Mouse (Mus musculus): ENCODE measurements at regions not wholly inside any gene's neighbourhood (a gene's known extent, or its start where the extent isn't known, plus 50 kb on each side); places are given as distances from the start of the nearest gene placed in this dataset.

DNA sequence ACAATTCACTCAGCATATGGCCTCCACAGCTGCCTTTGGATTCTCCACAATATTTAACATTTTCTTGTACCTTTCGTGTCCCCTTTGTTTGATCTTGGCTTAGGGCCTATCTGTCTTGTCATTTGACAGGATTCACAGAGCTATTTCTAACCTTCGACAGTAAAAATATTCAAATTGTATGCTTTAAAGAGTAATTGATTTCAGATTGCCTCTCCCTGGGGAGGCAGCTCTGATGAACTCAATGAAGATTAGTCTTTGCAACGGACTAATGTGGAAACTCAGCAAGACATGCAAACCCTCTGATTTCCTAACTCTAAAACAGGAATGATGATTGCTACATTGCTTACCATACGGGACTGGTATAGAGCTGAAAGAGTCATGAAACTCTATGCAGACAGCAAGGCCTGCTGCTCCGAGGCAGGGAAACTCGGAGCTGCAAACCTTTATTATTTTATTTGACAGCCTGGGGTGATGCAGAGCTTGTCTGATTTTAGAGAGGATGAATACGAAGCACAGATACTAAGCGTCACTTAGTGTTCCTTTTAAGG, 67.2 kb upstream of the Cd28 start:
- Histone ChIP-seq H3K9ac (no peak overlapping the region), H3K4me3 (no peak overlapping the region), H3K4me1 (peaks cover 15% of the 10 kb centered on the region), H3K27me3 (0 out of 2 replicates have a peak, but pooled peaks cover 4% of the 10 kb centered on the region), H3K9me3 (no peaks in the 10 kb centered on the region), H3K36me3 (no peaks in the 10 kb centered on the region), H3K4me2 (no peak overlapping the region), H3K27ac (no peak overlapping the region)
- whole genome bisulfite sequencing, result 67% methylated on average over 8 of the region's 8 CpGs
- ATAC-seq (ENCODE audit: borderline replicate concordance, extremely low read depth, low FRiP score, low TSS enrichment), result no peak

DNA sequence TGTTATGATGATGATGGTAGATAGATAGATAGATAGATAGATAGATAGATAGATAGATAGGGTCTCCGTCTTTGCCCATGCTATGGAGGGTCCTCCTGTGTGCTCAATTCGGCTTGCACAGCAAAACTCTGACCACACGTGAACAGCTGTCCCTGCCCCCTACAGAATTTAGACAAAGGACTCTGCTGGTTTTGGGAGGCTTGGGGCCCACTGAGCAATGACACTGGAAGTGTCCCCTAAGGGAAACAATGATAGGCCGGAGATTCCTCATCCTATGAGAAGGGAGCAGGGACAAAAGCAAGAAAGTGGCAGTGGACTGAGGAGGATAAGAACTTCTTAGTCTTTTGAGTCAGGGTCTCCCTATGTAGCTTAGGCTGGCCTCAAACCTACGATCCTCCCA, 69.8 kb upstream of the Cd28 start:
- H3K4me1 ChIP-seq, result peaks cover 2% of the 10 kb centered on the region
- WGBS, result 84% methylated on average over 5 of the region's 5 CpGs
- no peaks in the 10 kb centered on the region for H3K36me3 ChIP-seq
- 0 out of 2 replicates have a peak, but pooled peaks cover 4% of the 10 kb centered on the region for H3K27me3 ChIP-seq
- no peak overlapping the region for H3K4me2 ChIP-seq
- ATAC-seq (ENCODE audit: borderline replicate concordance, extremely low read depth, low FRiP score, low TSS enrichment), result no peak
- no peak overlapping the region for H3K27ac ChIP-seq
- H3K9ac ChIP-seq, result no peak overlapping the region
- H3K4me3 ChIP-seq, result no peak overlapping the region
- H3K9me3 ChIP-seq, result no peaks in the 10 kb centered on the region

DNA sequence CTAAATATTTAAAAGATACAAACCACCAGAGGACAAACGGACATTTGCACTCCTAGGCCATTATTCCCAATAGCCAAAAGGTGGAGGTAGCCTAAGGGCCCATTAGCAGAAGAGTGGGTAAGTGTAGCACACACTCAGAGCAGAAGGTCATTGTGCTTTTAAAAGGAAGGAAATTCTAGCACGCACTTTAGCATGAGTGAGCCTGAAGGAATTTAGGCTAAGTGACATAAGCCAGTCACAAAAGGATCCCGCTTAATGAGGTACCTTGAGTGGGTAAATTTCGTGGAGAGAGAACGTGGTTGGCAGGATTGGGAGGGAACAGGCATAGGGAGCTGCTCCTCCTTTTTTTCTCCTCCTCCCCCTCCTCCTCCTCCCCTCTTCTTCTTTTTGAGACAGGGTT, 70.4 kb upstream of the Cd28 start:
- peaks cover 8% of the 10 kb centered on the region; the same call in 1 of the 2 replicates for H3K4me1 ChIP-seq
- H3K9me3 ChIP-seq, result no peaks in the 10 kb centered on the region
- H3K27ac ChIP-seq, result no peak overlapping the region
- 0 out of 2 replicates have a peak, but pooled peaks cover 4% of the 10 kb centered on the region for H3K27me3 ChIP-seq
- no peak overlapping the region for H3K9ac ChIP-seq
- WGBS, result 49% methylated on average over 5 of the region's 5 CpGs
- no peak for ATAC-seq (ENCODE audit: borderline replicate concordance, extremely low read depth, low FRiP score, low TSS enrichment)
- H3K4me2 ChIP-seq, result no peak overlapping the region
- no peak overlapping the region for H3K4me3 ChIP-seq
- no peaks in the 10 kb centered on the region for H3K36me3 ChIP-seq

DNA sequence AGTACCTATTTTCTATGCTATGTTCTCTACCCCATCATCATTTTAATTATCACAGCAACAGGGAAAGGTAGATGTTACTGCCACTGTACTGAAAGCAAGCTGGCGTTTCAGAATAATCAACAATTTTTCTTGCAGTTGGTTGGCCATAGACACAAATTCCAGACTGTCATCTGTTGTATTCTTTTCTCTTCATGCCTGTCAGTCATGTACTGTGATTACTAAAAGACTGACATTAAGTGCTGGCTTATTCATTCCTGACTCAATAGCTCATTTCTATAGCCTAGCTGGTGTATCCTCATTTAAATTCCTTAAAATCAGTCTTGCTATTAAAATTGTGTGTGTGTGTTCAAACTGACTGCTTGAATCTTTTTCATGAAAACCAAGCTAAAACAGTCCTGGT, 71.4 kb upstream of the Cd28 start:
- no peaks in the 10 kb centered on the region for H3K36me3 ChIP-seq
- H3K27ac ChIP-seq, result no peak overlapping the region
- 0 out of 2 replicates have a peak, but pooled peaks cover 4% of the 10 kb centered on the region for H3K27me3 ChIP-seq
- ATAC-seq (ENCODE audit: borderline replicate concordance, extremely low read depth, low FRiP score, low TSS enrichment), result no peak
- no peak overlapping the region for H3K9ac ChIP-seq
- H3K9me3 ChIP-seq, result no peaks in the 10 kb centered on the region
- H3K4me1 ChIP-seq, result peaks cover 8% of the 10 kb centered on the region; the same call in 1 of the 2 replicates
- no peak overlapping the region for H3K4me3 ChIP-seq
- 86% methylated on average over 1 of the region's 1 CpGs for WGBS
- no peak overlapping the region for H3K4me2 ChIP-seq

DNA sequence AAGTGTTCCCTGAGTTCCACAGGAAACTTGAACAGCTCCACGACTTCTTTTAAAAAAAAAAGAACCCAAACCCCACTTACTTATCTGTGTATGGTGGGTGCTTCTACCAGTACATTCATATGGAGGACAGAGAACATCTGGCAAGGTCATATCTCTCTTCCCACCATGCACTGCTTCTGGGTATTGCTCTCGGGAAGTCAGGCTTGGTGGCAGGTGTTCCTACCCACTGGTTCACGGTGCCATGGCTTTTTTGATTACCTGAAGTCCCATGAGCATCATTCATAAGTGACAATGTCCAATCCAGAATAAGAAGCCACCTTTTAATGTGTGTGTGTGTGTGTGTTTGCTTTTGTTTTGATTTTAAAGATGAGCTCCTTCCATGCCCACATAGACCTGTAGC, 73.8 kb upstream of the Cd28 start:
- Histone ChIP-seq H3K27ac (no peak overlapping the region; the same call in 1 of the 2 replicates), H3K27me3 (no peaks in the 10 kb centered on the region), H3K9me3 (no peaks in the 10 kb centered on the region), H3K4me2 (no peak overlapping the region), H3K4me3 (no peak overlapping the region), H3K36me3 (no peaks in the 10 kb centered on the region), H3K4me1 (peaks cover 8% of the 10 kb centered on the region; the same call in 1 of the 2 replicates), H3K9ac (no peak overlapping the region)
- 47% methylated on average over 3 of the region's 3 CpGs for WGBS
- ATAC-seq (ENCODE audit: borderline replicate concordance, extremely low read depth, low FRiP score, low TSS enrichment), result no peak

DNA sequence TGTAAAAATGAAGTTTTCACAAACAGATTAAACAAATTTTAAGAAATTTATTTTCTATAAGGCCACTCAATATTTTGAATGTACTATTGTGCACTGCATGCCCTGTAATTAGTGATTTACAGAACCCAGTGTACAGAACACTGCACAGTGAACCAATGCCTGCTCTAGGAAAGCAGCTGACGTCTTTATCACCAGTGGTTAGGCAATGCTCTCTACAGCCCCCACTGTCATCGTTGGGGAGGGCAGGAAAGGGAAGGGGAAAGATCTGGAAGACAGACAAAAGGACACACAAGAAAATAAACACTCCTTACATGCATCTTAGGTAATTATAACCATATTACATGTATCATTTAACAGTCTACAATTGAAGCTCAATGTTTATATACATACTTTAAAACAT, 74.4 kb upstream of the Cd28 start:
- Histone ChIP-seq H3K27me3 (no peaks in the 10 kb centered on the region), H3K27ac (no peak overlapping the region), H3K9me3 (no peaks in the 10 kb centered on the region), H3K4me2 (no peak overlapping the region), H3K9ac (no peak overlapping the region), H3K4me1 (peaks cover 8% of the 10 kb centered on the region; the same call in 1 of the 2 replicates), H3K4me3 (no peak overlapping the region), H3K36me3 (no peaks in the 10 kb centered on the region)
- 23% methylated on average over 2 of the region's 2 CpGs for WGBS
- ATAC-seq (ENCODE audit: borderline replicate concordance, extremely low read depth, low FRiP score, low TSS enrichment), result no peak; the same call in 1 of the 2 replicates

DNA sequence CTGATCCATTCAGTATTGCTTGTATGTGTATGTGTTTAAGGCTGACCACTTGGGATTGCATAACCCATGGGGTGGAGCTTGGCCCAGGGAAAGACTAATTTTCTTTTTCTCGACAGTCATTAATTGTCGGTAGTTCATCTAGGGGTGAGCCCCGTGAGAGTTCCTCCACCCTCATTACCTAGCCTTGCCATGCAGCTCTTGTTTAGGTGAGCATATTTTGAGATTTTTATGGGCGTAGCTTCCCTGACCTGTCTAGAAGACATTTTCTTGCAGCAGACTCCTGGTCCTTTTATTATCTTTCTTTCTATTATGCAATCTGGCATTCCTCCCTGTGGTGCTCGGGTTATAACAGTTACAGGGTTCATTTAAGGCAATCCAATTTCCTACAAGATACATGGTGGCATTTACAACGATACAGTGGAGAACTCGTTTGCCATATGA, 74.4 kb upstream of the Raph1 start:
- Histone ChIP-seq H3K27me3 (no peaks in the 10 kb centered on the region), H3K9me3 (no peaks in the 10 kb centered on the region), H3K4me1 (peaks cover 8% of the 10 kb centered on the region; the same call in 1 of the 2 replicates), H3K27ac (no peak overlapping the region), H3K36me3 (no peaks in the 10 kb centered on the region), H3K4me3 (no peak overlapping the region), H3K4me2 (no peak overlapping the region), H3K9ac (no peak overlapping the region)
- no peak for ATAC-seq (ENCODE audit: borderline replicate concordance, extremely low read depth, low FRiP score, low TSS enrichment)
- 48% methylated on average over 7 of the region's 7 CpGs for WGBS

DNA sequence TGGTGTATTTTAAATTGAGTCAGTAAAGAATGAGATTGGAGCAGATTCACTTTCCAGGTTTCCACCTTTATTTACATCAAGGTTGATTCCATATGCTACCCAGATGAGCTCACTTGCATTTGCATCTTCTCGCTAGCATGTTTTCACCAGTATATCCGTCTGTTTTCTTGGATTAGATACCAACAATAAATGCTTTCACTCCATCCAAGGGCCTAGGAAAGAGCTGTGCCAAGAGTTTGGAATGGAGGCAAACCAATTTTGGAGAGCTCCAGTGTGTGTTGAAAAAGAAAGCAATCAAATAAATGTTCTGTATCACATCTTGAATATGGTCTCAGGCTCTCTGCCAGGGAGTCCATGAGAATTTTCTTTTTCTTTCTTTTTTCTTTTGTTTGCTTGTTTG, 72.6 kb upstream of the Raph1 start:
- Histone ChIP-seq H3K4me1 (peaks cover 8% of the 10 kb centered on the region; the same call in 1 of the 2 replicates), H3K9me3 (no peaks in the 10 kb centered on the region), H3K27me3 (no peaks in the 10 kb centered on the region), H3K36me3 (no peaks in the 10 kb centered on the region), H3K4me2 (no peak overlapping the region), H3K27ac (no peak overlapping the region), H3K4me3 (no peak overlapping the region), H3K9ac (no peak overlapping the region)
- 78% methylated on average over 2 of the region's 2 CpGs for WGBS
- no peak for ATAC-seq (ENCODE audit: borderline replicate concordance, extremely low read depth, low FRiP score, low TSS enrichment)

DNA sequence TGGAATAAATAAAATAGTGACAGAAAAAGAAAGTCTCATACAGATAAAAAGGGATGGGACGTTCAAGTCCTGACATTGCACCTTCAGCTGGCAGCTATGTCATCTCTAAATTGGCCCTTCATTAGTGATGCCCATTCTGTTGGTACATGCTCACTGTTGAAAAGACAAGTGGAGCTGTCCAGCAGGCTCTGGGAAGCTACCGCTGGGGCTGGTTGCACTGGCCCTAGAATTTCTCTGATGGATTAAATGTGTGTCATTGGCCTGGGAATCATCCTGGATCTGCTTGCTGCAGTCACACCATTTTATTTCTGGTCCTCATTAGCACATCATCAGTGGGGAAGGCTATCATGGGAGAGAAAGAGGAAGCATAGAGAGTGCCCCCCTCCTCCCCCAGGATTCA, 72.2 kb upstream of the Raph1 start:
- no peak overlapping the region for H3K4me2 ChIP-seq
- no peaks in the 10 kb centered on the region for H3K27me3 ChIP-seq
- no peaks in the 10 kb centered on the region for H3K9me3 ChIP-seq
- no peaks in the 10 kb centered on the region for H3K36me3 ChIP-seq
- no peak for ATAC-seq (ENCODE audit: borderline replicate concordance, extremely low read depth, low FRiP score, low TSS enrichment)
- peaks cover 8% of the 10 kb centered on the region; the same call in 1 of the 2 replicates for H3K4me1 ChIP-seq
- H3K9ac ChIP-seq, result no peak overlapping the region
- no peak overlapping the region for H3K27ac ChIP-seq
- 47% methylated on average over 2 of the region's 2 CpGs for WGBS
- H3K4me3 ChIP-seq, result no peak overlapping the region

DNA sequence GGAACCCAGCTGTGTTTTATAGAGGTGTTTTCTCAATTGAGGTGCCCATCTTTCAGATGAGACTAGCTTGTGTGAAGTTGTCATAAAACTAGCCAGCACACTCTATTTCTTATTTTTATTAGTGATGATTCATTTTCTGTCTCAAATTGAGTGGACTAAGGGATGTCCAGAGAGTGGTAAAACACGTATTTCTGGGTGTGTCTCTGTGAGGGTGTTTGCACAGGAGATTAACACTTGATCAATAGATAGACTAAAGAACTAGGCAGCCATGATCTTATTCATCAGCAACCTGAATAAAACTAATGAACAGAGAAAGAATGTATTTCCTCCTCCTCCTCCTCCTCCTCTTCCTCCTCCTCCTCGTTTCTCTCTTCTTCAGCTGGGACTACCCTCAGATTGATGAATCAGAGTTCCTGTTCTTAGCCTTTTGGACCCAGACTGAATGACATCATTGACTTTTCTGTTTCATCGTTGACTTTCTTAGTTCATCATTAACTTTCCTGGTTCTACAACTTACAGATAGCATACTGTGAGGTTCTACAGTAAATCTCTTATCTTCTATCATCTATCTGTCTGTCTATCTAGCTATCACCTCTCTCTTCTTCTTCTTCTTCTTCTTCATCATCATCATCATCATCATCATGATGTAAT, 70.0 kb upstream of the Raph1 start:
- WGBS, result 52% methylated on average over 3 of the region's 3 CpGs
- Histone ChIP-seq H3K4me1 (peaks cover 8% of the 10 kb centered on the region; the same call in 1 of the 2 replicates), H3K27me3 (no peaks in the 10 kb centered on the region), H3K9ac (no peak overlapping the region), H3K27ac (no peak overlapping the region), H3K4me2 (no peak overlapping the region), H3K36me3 (no peaks in the 10 kb centered on the region), H3K9me3 (no peaks in the 10 kb centered on the region), H3K4me3 (no peak overlapping the region)
- ATAC-seq (ENCODE audit: borderline replicate concordance, extremely low read depth, low FRiP score, low TSS enrichment), result no peak

DNA sequence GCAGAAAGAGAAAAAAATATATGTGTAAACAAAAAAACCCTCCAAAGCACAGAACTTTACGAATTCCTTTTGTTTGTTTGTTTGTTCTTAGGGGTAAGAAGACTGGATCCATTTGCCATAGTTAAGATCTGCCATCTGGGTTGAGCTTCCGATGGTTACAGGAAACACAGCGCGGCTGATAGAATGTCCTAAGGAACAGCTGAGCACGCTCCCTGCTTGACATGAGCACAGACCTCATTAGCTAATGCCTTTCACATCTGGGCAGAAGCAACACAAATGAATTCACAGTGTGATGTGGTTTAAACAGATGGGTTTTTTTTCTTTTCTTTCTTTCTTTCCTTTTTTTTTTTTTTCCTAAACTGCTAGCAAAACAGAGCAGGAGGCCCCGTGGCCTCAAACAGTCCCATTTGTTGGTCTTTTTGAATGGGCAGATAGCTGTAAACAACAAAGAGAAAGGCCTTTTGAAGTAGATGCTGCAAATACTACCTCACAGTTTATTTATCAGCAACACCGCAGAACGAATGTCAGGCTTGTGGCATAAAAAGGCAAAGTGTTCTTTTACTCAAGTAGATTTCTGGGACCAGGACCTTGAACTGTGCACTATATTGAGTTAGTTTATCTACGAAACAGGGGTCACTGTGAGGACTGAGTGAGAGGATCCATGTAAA, 61.0 kb upstream of the Raph1 start:
- Histone ChIP-seq H3K9ac (no peak overlapping the region), H3K27ac (peak overlapping the region; percentile 32; the same call in 1 of the 2 replicates), H3K4me3 (no peak overlapping the region), H3K27me3 (no peaks in the 10 kb centered on the region), H3K9me3 (no peaks in the 10 kb centered on the region), H3K4me1 (peaks cover 8% of the 10 kb centered on the region; the same call in 1 of the 2 replicates), H3K4me2 (no peak overlapping the region), H3K36me3 (no peaks in the 10 kb centered on the region)
- ATAC-seq (ENCODE audit: borderline replicate concordance, extremely low read depth, low FRiP score, low TSS enrichment), result peak; percentile 81; the same call in 1 of the 2 replicates
- 26% methylated on average over 9 of the region's 9 CpGs for WGBS

DNA sequence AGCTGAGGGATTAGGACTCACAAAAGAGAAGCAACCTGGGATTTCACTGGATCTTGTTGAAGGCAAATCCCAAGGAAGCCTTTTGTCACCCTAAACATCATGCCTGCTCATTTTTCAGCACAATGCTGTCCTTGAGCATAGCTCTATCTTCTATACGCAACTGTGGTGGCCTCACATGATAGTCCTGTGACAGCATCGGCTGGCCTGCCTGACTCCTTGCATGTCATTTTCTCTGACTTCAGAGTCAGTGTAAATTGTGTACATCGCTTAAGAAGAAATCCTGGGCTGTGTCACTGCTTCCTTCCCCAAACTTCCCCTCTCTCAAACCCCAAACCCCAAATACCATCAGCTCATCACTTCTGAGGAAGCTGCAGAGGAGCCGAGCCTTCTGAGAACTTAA, 60.5 kb upstream of the Raph1 start:
- ATAC-seq (ENCODE audit: borderline replicate concordance, extremely low read depth, low FRiP score, low TSS enrichment), result no peak; the same call in 1 of the 2 replicates

More for the DNA sequence above, 60.5 kb upstream of the Raph1 start:
- Histone ChIP-seq H3K9ac (no peak overlapping the region), H3K27me3 (no peaks in the 10 kb centered on the region), H3K4me3 (no peak overlapping the region), H3K4me2 (no peak overlapping the region), H3K36me3 (no peaks in the 10 kb centered on the region), H3K9me3 (no peaks in the 10 kb centered on the region), H3K4me1 (peaks cover 8% of the 10 kb centered on the region; the same call in 1 of the 2 replicates), H3K27ac (peak overlapping the region; percentile 32; the same call in 1 of the 2 replicates)
- 35% methylated on average over 4 of the region's 4 CpGs for WGBS

All from lung, embryonic 15.5 days (tissue).